Mouse (Mus musculus) olfactory bulb, adult 2 months (tissue): ENCODE measurements around the gene Ldb3.

Experiments used
- CTCF ChIP-seq: fragments of 200-500 bp; IDR thresholded peaks from 2 replicates; pipeline ENCODE4 v1.5.1; 2012; ENCODE audit warnings: low read depth, mild to moderate bottlenecking, low read length, moderate library complexity; ENCODE audit not compliant: insufficient read depth
- POLR2A ChIP-seq: fragments of 200-500 bp; IDR thresholded peaks from 2 replicates; pipeline ENCODE4 v1.6.1; 2012; ENCODE audit warnings: mild to moderate bottlenecking, low read depth, low read length, moderate library complexity; ENCODE audit not compliant: insufficient read depth

DNA sequence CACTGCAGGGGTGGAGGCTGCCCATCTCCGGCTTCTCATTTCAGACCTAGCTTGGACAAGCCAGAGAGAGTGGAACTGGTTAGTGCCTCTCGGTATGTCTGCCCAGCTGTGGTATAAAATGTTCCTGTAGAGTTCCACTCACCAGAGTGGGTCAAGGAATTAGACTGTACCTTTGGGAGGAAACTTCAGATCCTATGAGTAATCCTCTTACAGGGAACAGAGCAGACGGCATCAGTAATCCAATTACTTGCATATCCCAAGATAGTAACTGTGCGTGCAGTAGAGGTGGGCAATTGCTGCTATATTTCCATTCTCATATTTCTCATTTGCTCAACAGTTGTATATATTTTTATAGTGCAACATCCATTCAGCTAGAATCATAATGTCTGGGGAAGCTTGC, 23.1 kb upstream of the Ldb3 start:
- TF ChIP-seq CTCF (no peak), POLR2A (no peak)
